Mouse (Mus musculus) kidney, adult 2 months (tissue): ENCODE measurements at regions not wholly inside any gene's neighbourhood (a gene's known extent, or its start where the extent isn't known, plus 50 kb on each side); places are given as distances from the start of the nearest gene placed in this dataset.

Experiments used
- CTCF ChIP-seq: fragments of 200-500 bp; conservative IDR thresholded peaks from 2 replicates; pipeline ENCODE4 v1.5.1; 2011; ENCODE audit warnings: low read depth, mild to moderate bottlenecking, control low read depth, low read length, moderate library complexity, mixed read lengths; ENCODE audit not compliant: insufficient read depth, insufficient read length
- POLR2A ChIP-seq: fragments of 200-500 bp; IDR thresholded peaks from one replicate; pipeline ENCODE4 v1.6.1; 2011; ENCODE audit warnings: low read depth, low read length, control low read depth

DNA sequence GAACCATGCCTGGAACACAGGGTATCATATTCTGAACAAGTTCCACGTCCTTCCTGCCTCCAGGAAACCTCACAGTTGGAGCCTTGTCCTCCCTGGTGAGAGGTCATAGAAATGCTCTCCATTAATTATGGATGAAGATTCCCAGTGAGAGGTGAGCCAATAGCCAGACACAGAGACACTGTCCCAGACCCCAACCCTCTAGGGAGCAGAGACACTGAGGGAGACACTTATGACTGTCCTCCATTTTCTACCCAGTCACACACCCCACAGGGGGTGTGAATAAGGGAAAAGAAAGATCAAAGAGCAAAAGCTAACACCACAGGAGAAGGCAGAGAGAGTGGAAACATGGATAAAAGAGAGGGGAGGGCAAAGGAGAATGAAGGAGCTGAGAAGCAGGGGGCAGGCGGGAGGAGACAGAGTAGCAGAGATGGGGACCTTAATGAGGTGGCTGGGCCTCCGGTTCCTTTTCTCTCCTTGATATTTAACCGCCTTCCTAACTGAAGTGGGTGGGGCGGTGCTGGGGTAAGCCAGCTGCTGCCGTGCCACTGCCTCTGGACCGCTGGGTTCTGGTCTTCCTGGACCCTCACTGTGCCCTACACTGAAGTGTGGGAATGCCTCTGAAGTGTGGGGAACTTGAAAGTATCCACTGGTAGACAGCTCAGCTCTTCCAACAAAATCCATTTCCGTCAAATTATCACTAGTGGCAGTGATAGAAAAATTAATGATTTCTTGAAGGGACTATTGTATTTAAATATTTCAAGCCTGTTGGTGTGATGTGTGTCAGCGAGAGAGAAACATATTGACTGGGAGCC, 342.6 kb upstream of the Noct start:
- TF ChIP-seq CTCF (no peak), POLR2A (no peak)
